Mouse (Mus musculus): ENCODE measurements around the gene Sinhcaf.
"Not testable (repeated sequence)": the region's sequence is repeated elsewhere in the genome, so short reads cannot be mapped to it uniquely, and the experiment has no call there.

Gene Sinhcaf

GRCm38 (mm10) chr6:148946409-148946742, at the start of gene Sinhcaf:
Gene Sinhcaf (minus strand): TSS chr6:148946467.
- peak; percentile 96 for DNase-seq

- DNase-seq, result no peak
These were observed 48.2 kb upstream of the Sinhcaf start for GRCm38 (mm10) chr6:148994327-148994999.

GRCm38 (mm10) chr6:148993117-148994077, 47.1 kb upstream of the Sinhcaf start:
- DNase-seq, result no peak

GRCm38 (mm10) chr6:148992373-148993116, 46.3 kb upstream of the Sinhcaf start:
- DNase-seq, result no peak

- DNase-seq, result no peak
These were observed 45.5 kb upstream of the Sinhcaf start for GRCm38 (mm10) chr6:148991660-148992372.

GRCm38 (mm10) chr6:148989792-148990491, 43.7 kb upstream of the Sinhcaf start:
- not testable (repeated sequence) for DNase-seq

GRCm38 (mm10) chr6:148986003-148986402, 39.7 kb upstream of the Sinhcaf start:
- no peak for DNase-seq

GRCm38 (mm10) chr6:148980495-148980894, 34.2 kb upstream of the Sinhcaf start:
- no peak for DNase-seq

- no peak for DNase-seq
These were observed 28.8 kb upstream of the Sinhcaf start for GRCm38 (mm10) chr6:148975096-148975495.

- no peak for DNase-seq
These were observed 26.6 kb upstream of the Sinhcaf start for GRCm38 (mm10) chr6:148972891-148973290.

GRCm38 (mm10) chr6:148972059-148972848, 26.0 kb upstream of the Sinhcaf start:
- DNase-seq, result no peak

- DNase-seq, result no peak
These were observed 25.2 kb upstream of the Sinhcaf start for GRCm38 (mm10) chr6:148971385-148971940.

- no peak for DNase-seq
These were observed 15.0 kb upstream of the Sinhcaf start for GRCm38 (mm10) chr6:148961285-148961684.

- no peak for DNase-seq
These were observed 13.4 kb upstream of the Sinhcaf start for GRCm38 (mm10) chr6:148959540-148960238.

GRCm38 (mm10) chr6:148958712-148959111, 12.4 kb upstream of the Sinhcaf start:
- DNase-seq, result no peak

- DNase-seq, result no peak
These were observed 10.8 kb upstream of the Sinhcaf start for GRCm38 (mm10) chr6:148957046-148957445.

GRCm38 (mm10) chr6:148955641-148956420, 9.6 kb upstream of the Sinhcaf start:
- DNase-seq, result no peak

- no peak for DNase-seq
These were observed 676 bp upstream of the Sinhcaf start for GRCm38 (mm10) chr6:148946881-148947405.
